Mouse (Mus musculus) left cerebral cortex, adult 18-20 months (tissue): ENCODE measurements at regions not wholly inside any gene's neighbourhood (a gene's known extent, or its start where the extent isn't known, plus 50 kb on each side); places are given as distances from the start of the nearest gene placed in this dataset.

Experiments used
- DNase-seq, 2 experiments: peaks; one replicate each; pipeline ENCODE4 v3.0.0; 2021 to 2022; ENCODE audit warnings: low spot score in 2 of 2, mixed read lengths in 1 of 2

DNA sequence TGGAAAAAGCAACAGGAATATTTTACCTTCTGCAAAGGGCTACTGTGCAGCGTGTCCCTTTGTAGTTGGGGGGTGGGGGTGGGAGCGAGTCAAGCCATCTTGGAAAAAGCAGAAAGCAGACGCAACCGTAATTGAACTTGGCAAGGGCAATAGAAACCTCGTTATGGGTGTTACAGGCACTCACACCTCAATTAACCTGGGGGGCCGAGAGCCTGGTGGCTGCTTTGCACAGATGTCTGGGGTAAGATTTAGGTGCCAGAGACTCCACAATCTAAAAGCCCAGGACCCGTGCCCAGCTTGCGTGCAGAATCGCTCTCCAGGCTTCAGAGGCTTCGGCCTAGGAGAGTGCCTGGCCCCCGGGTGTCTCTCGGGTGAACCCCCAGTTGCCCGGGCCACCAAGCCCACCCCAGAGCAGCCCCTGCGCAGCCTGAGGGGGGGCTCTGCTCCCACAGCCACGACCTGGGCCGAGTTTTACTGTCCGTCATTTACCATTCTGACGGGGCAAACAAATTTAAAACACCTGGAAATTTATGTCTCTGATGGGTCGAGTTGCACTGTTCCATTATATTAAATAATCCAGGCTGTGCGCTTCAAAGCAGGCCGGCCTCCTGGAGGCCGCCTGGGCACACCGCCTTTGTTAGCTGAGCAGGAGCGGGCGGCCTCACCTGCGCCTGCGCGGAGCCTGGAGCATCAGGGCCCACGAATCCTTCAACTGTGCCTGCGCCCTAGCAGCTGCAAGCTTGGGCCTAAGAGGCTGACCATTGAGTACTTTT, 212.4 kb downstream of the Srbd1 start:
- no peak for DNase-seq

DNA sequence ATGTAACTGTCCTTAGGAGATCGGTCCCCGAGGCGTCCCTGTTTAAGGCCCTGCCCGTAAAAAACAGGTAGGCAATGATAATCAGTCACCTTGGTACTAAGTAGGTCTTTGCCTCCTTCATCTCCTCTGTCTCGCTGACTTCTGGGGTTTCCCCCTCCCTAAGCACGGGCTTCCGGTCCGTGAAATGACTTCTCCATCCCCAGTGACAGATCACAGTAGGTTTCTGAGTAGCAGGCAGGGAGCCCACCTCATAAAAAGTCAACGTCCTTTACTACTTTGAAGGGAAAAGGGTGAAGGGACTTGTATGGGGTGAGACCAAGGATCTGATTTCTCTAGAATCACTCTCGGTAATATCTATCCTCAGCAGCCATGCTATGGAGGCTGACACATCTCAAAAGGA, 213.0 kb downstream of the Srbd1 start:
- no peak for DNase-seq

DNA sequence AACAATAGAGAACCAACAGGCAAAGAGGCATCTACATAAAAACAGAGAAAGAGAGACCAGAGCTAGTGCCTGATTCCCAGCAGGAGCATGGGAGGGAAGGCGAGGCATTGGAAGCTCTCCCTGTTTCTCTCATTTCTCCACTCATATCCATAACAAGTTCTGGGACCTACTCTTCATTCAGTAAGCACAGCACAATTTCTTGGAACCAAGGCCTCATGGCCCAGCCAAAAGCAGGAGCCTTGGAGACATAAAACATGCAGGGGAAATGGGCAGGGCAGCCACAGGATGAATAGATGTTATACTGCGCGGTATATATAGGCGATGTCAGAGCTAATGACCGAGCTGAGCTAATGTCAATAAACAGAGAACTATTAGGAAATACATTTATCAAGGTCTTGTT, 214.2 kb downstream of the Srbd1 start:
- DNase-seq, result no peak

DNA sequence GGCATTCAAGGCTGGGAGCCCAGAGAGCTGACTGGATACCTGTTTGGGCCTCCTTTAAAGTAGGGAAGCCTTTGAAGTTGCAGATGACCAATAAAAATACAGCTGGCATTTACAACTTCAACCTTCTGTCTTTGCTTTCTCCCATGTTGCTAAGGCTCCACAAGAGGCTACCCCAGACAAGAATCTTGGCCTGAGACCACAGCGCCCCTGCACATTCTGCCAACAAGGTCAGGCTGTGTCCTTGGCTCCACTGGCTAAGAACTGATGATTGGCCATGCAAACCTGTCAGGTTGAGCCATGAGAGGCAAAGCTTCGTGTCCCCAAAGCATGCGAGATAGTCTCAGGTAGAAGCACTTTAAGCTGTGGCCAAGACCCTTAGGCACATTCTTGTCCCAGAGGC, 214.6 kb downstream of the Srbd1 start:
- DNase-seq, result no peak

DNA sequence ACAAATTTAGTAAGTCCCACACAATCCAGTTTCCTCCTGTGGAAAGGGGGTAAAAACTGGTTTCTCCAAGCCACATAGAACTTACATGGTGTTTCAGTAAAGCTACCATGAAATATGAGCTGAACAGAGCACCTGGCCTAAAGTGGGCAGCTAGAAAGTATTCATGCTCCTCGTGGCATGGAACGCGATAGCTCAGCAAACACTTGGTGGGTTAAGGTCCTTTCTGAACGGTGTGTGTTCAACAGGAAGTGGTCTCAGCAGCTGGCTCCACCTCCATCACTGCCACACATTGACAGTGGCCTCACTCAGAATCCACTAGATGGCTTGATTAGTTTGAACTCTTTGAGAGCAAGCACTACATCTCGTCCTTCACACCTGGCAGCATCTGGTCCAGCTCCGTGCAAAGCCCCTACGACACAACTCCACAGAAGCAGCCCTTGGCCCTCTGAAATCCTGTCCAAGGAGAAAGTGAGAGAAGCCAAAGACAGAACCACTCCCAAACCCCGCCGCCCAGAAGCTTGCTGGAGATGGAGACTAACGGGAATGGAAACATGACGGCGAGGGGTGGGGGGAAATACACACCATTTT, 215.2 kb downstream of the Srbd1 start:
- DNase-seq, result no peak

DNA sequence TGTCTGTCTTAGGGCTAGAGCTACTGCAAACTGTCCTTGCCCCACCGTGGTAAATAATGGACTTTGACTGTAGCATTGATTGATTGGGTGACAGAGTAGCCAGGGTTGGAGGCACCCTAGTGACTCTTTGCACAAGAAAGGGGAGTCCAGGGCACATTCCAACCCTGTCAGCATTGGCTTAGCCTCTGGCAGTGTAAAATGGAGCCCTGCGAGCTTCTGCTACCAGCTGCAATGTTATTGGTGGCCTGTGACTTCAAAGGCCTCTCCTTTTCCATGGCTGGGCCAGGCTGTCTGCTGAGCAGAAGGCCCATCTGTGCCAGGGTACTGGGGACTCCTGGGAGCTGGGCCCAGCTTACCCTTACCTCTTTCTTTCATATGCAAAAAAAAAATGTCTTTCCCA, 216.4 kb downstream of the Srbd1 start:
- no peak for DNase-seq

DNA sequence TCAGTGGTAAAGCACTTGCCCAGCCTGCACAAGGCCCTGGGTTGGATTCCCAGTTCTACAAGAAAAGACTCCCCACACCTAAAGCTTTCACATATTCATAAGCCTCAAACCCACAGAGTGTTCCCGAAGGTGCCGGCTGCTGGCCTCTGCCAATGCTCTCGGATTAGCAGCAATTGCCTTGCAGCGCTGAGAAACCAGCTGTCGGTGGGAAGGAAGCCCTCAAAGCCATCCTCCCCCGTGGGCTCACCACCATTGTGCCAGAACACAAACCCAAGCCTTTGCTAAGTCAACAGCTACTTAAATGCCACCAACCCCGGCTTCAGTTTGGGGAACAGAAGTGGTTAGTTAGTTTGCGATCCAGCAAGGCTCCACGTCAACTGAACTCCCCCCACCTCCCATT, 217.7 kb downstream of the Srbd1 start:
- peak in 1 of 2 experiments; percentile 43 for DNase-seq

DNA sequence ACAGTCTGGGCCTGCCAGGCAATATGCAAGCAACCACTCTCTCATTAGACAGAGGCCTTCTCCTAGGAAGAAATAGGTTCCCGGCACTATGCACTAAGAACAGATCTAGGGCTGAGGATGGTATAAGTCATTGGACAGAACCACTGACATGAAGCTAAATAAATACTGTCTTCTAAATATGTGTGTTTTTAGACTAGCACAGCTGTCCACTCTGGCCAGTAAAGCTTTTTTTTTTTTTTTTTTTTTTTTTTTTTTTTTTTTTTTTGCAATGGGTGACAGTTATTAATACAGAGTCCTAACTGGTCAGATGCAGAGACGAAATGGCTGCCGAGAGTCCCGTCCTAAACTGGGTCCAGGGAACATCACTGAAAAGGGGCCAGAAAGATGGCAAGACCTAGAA, 218.9 kb downstream of the Srbd1 start:
- no peak for DNase-seq

DNA sequence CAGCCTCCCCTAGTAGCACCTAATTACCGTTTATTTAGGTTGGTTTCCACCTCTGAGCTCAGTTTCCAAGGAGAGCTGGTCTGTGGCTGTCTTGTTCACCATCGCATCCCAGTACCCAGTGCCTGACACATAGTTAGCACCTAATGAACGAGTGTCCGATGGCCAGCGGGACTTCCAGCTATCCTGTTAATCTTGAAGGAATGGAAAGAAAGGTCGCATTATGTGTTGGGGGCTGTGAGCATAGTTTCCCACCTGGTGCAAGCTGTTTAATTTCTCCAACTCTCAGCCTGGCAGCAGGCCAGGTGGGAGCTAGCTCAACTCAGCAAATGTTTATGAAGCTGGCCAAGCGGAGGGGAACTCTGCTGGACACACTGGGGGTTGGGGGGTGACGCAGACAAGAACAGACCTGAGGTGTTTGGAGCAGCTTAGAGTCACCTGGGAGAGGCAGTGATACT, 223.7 kb downstream of the Srbd1 start:
- DNase-seq, result no peak

DNA sequence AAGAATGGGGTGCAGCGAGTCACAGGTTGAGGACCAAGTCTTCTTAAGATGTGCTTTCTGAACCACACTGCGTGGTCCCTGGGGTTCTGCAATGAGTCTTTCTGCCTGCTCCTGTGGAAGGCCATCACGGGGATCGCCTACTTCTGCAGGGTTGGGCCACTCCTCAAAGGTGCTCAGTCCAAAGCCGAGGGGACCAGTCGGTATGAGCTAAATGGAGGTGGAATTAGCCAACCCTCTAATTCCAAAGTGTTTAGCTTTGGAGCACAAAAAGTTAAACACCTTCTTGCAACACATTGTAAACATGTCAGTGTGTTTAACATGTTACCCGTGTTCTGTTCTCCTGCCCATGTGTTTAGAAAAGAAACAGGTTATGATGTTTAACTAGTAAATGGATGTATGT, 225.1 kb downstream of the Srbd1 start:
- DNase-seq, result no peak

DNA sequence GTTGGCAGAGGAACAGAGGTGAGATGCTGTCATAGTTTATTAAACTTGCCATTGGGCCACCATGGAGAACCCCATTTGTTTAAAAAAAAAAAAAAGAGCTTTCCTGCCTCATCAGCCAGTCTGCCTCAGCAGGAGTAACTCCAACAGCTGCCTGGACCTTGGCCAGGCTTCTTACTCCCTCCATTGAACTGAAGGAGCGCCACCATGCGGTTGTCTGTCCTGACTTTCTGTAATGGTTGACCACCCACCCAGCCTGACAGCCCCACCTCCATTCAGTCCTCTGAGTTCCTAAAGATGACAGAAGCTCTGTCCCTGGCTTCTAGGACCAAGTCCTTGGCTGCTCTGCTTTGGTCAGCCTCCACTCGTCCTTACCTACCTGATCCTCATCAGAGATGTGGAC, 227.8 kb upstream of the Six2 start:
- DNase-seq, result no peak

DNA sequence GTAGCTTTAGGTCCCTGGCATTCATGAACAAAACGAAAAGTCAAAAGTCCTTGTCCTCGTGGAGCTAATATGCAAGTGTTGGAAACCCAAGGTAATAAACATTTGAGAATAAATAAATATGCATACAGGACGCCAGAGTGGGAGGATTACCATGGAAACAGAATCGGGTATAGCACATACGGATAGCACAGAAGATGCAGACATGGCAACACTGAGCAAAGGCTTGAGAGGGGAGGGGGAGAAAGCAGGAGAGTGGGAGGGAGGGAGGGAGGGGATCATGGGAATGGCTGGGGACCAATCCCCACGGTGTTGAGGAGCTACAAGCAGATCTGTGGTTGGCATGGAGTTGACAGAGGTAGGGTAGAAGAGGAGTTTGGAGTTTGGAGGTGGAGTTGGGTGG, 226.0 kb upstream of the Six2 start:
- DNase-seq, result no peak

DNA sequence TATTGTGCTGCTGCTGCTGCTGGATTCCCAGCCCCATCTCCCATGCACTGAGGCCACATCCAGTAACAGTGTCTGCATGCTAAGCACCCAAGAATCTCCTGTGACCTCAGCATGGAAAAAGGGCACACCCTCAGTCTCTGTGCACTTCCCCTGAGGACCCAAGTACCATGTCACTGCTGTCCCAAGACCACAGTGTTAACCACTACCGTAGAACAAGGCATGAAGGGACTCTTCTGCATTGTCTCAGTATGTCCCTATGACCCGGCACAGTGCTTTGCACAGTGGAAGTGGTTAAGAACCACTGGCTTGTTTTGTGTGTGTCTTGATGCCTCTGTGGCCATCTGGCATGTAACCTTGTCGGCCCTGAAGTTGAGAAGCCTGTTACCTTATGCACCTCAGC, 220.6 kb upstream of the Six2 start:
- no peak for DNase-seq

DNA sequence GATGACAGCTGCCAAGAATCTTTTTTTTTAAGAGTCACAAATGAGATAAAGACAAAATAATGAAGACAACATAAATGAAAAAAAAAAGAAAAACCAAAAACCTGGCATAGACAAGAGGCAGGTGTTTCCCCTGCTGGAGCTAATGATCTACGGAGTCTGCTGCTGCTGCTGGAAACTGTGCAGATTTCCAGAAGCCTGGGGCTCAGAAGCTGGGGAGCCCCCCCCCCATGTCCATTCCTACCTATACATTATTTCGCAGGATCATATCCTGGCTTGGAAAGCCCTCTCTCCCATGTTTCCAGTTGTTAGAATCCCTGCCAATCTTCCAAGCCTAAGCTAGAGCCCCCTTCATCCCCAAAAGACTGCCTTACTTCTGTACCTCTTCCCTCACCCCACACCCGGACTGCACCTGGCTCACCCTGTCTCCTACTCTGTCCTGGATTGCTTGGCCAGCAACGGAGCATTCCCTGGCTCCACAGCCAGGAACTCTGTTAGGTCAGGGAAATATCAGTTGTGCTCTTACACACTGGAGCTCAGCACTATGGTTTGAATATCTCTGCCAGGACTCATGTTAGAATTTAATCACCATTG, 218.6 kb upstream of the Six2 start:
- DNase-seq, result no peak

DNA sequence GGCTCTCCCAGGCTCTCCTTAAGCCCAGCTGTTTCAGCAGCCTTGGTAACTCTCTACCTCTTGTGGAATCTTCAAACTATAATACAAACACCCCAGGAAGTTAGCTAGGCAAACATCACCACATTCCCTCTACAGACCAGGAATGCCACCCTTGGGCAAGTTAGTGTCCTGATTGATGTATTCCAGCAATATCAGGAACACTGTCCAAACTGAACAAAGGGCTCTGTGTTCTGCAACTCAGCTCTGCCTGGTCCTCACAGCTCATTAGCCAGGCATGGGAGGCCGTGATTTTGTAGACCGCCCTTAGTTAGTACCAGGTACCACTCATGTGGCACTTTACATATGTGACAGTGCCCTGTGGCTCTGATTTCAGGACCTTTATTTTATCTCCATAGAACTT, 214.5 kb upstream of the Six2 start:
- DNase-seq, result no peak

DNA sequence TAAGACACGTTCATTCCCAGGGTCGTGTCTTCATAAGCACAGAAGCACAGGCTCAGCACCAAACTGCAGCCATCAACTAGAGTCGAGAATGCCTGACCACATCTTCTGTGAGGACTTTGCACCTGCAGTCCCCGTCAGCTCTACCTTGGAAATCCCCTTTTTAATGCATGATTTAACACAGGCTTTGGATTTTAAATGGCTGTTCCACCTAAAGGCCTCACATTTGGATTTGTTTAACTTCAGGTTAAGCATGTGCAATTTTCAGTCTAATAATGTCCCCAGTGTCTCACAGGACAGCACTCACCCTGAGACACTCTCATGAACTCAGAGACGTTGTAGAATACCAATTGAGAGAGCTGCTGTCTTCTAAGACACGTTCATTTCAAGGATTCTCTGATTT, 211.0 kb upstream of the Six2 start:
- no peak for DNase-seq

DNA sequence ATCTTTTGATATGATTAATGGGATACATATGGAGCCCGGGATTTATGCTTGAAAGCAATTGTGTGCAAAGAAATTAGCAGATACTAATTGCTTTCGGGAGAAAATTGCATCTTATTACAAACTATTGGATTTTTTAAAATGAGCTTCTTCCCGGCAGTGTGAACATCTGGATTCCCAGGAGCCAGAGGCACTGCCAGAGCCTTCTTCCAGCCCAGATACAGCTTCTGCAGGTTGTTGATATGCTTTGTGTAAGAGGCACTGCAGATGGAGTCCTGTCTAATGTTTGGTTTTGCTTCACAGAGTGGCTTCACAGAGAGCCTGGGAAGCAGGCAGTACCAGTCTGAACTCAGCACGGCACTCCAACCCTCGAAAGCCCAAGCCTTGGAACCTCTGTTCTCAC, 207.9 kb upstream of the Six2 start:
- no peak for DNase-seq

DNA sequence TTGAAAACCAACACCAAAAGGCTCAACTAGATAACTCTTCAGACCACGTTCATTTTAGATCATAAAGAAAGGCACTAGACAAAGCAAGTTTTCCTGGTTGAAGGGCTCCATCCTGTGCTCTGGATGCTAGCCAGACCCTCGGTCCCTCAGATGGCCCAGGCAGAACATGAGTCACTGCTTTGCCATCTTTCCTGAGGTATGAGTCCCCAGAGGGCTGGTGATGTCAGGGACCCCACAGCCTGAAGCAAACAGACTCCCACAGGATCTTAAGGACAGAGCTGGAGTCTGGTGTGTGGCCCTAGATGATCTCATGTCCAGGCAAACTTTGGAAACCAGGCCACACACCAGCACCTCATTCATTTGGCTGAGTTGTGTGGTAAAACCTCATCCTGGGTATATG, 203.2 kb upstream of the Six2 start:
- DNase-seq, result no peak

DNA sequence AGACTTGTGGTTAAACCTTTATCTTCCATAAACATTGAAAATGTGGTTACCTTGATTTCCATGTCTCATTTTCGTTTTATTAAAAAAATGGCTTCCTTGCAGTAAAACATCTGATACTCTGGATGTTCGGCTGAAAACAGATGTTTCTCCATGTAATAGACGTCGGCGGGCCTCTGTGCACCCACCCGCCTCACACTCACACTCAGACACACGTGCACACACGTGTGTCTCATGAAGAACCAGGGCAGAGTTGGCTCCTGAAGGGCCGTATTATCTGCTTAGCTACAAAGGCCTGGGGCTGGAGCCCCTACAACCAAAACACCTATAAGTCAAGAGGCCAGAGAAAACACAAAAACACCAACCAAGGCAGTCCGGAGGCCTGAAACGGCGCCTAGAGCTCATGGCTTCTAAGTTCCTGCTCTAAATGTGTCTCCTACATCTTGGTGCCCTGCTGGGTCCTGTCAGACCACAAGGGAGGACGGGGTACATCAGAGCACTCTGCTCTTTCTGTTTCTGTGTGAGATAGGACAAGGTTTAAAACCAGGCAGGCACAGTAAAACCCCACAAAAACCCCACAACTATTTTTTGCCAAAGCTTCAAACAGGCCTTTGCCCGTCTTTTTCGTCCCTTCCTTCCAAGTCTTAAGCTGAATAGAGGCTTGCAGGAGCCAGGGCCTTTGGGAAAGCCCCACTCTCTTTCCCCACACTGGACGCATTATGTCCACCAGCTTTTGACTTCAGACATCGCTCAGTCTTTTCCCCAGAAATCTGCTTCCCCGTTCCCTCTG, 201.9 kb upstream of the Six2 start:
- DNase-seq, result no peak

DNA sequence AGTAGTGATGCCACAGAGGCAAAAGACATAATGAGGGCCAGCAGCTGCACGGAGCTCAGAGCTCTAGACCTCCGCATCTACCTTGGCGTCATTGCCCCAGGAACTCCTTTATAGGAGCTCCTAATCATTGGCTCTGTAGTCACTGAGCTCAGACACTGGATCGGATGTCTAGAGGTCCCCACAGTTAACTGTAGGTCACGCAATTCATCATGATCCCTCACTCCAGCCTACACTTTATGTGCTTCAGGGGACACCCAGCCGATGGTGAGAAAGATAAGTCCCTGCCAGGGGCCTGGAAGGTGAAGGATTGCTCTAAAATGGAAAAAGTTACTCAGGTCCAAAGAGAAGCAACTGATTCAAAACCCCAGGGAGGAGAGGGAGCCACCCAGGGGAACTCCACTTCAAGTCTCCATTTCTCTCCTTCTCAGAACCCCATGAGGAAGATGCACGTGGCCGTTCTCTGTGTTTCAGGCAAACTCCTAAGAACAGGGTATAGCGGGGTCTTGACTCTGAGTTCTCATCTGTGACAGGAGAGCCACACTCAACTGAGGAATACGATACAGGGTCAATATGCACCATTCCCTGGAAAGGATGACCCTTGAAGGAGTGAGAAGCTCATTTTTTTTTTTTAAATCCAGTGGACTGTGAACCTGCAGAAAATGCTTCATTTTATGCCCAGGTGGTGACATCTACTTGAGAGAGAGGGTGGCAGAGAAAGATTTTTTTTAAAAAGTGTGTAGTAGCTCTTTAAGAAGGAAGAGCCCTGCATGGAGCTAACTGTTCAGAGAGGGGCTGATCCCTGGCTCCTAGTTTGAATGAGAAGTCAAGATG, 200.7 kb upstream of the Six2 start:
- DNase-seq, result no peak

DNA sequence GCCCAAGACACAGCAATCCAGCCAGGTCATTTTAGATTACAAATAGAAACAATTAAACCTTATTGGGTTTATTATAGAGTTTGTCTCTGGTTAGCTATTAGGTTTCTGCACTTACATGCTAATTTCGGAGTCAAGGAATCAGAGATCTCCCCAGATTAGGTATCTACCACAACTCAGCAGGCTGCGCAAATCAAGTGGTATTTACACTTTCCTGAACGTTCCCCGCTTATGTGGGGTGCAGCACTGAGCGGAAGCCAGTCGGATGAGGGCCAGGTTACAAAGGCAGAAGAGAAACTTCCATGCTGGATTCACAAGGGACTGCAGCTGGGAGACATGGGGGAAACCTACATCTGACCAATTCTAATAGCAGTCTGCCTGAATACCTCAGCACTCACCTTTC, 198.6 kb upstream of the Six2 start:
- DNase-seq, result no peak
